Mouse (Mus musculus) MEL-GATA-1-ER (cell line): Measurements from ENCODE around the gene Mptx2.
"Not testable (repeated sequence)": the region's sequence is repeated elsewhere in the genome, so short reads cannot be mapped to it uniquely, and the experiment has no call there.

ENCODE experiments used
- DNase-seq: peaks from one replicate; pipeline ENCODE4 v3.0.0-alpha.2; 2012; ENCODE audit warnings: low read depth; ENCODE audit errors: extremely low read depth

Gene Mptx2

GRCm38 (mm10) chr1:173277677-173278076 lies at the start of gene Mptx2:
Gene Mptx2, minus strand, starts transcription at chr1:173277777.
- no peak for DNase-seq

DNA sequence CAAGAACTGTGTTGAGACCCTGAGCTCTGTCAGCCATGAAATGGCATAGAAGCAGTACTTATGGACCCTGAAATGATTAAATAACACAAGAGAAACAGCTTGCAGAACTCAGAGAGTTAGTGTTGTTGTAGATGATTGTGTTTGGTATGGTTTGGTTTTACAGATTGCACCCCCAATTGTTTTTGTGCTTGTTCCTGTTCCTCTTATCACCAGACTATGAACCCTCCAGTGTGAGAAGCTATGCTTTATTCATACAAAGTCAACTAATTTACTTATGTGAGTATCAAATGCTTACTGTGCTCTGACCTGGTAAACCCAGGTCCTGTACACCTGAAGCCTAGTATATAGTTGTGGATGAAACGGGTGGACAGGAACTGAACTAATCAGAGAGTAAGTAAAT lies 49.0 kb upstream of the Mptx2 start:
- no peak for DNase-seq

DNA sequence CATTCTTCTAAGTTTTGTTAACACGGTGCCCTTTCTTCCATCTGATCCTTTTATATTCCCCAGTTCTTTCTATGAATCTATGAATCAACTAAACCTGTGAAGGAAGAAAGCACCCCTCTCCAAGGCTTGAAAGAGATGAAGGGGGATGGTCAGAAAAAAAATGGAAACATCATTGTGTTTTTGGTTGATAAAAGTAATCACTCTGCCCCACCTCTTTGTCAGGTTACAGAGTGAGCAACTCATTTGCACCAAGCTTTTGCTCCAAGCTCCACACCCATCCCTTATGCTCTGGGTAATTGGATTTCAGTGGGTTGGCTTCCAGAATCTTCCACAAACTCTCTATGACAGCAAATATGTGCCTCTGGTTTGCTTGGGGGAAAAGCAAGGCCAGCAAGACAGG lies 47.8 kb upstream of the Mptx2 start:
- no peak for DNase-seq

GRCm38 (mm10) chr1:173324961-173325360 lies 47.4 kb upstream of the Mptx2 start:
- no peak for DNase-seq

DNA sequence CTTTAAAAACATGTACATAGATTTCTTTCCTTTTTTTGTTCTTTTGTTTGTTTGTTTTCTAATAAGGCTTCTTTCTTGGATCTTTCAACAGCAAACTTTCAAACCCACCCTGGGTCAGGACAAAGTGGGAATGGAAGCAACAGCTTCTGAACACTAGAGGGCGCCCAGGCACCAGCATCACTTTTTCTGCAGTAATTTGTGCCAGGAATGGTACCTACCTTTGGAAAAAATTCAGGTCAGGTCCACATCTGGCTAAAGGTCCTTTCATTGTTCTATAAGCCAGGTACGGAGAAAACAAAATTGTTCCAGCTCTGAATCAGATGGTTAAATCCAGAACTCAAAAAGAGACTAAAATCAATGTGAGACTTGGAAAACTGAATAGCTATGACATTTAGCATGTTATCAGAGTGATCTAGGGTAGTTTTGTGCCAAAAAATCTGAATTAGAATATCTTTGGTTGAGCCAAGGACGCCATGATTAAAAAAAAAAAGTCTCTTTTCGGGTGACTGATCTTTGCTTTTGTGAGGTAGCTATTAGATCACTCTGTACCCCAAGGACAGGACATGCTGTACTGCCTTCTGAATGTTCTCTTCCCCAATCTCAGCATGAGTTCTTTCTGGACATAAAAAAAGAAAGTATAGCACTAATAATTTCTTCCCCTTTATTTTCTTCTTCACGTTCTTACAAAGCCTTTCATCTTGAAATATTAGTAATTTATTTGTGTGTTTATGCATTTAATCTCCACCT lies 46.4 kb upstream of the Mptx2 start:
- DNase-seq, result no peak

GRCm38 (mm10) chr1:173322249-173322627 lies 44.7 kb upstream of the Mptx2 start:
- DNase-seq, result no peak

GRCm38 (mm10) chr1:173321593-173322248 lies 44.1 kb upstream of the Mptx2 start:
- DNase-seq, result no peak

- DNase-seq, result no peak
These were observed 40.4 kb upstream of the Mptx2 start for GRCm38 (mm10) chr1:173317925-173318477.

- DNase-seq, result no peak
These were observed 38.1 kb upstream of the Mptx2 start for GRCm38 (mm10) chr1:173315725-173316124.

GRCm38 (mm10) chr1:173313535-173314050 lies 36.0 kb upstream of the Mptx2 start:
- DNase-seq, result not testable (repeated sequence)

DNA sequence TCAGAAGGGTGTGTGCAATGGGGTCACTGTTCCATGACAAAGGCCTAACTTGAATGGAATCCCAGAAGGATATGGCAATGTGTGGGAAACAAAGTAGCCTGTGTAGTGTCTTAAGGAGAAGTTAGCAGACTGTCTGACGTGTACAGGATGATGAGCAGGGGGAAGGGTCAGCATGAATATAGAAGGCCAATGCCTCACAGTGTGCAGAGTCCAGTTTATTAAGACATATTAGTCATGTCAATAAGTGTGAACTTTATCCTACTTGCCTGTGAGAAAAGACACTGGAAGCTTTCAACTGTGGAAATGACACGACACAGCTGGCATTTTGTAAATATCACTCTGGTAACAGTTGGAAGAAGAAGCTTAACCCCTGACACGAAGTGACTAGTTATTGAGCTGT lies 25.2 kb upstream of the Mptx2 start:
- not testable (repeated sequence) for DNase-seq

DNA sequence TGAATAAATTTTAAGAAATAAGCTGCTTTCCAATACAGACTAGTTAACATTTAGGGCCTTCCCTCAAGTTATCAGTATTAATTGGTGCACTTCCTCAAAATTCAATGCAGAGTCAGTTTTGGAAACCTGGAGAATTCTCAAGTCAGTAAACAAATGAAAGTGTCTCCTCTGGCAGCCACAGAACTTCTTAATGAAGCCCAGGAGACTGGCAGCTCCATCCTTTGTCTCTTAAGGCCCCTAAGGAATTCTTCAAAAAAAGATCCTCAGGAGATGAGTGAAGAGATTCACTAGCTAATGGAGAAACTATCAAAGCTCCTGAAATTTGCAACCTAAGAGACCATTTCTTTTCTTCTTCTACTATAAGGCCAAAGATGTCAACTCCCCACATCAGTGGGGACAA lies 11.9 kb downstream of the Mptx2 start, which contains the start of gene Olfr418:
Gene Olfr418 (plus strand): TSS at position 301 of the 400 bp plus-strand sequence.
- DNase-seq, result no peak

DNA sequence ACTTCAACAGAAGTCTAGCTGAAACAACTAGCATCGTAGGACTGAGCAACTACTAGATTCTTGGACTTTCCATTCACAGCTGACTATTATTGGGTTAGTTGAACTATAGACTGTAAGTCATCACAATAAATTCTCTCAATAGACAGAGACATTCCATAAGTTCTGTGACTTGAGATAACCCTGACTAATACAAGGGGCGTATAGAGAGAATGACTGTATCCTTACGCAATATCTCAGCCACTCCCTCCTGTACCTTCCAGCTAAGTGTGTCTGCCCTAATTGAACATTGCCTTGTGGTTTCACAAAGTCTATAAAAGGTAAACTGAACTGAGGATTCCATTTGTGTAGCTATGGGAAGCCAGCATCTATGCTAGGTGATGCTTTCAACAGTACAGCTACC lies 27.7 kb downstream of the Mptx2 start:
- DNase-seq, result no peak

GRCm38 (mm10) chr1:173237004-173237403 lies 40.6 kb downstream of the Mptx2 start:
- peak; percentile 23 for DNase-seq

DNA sequence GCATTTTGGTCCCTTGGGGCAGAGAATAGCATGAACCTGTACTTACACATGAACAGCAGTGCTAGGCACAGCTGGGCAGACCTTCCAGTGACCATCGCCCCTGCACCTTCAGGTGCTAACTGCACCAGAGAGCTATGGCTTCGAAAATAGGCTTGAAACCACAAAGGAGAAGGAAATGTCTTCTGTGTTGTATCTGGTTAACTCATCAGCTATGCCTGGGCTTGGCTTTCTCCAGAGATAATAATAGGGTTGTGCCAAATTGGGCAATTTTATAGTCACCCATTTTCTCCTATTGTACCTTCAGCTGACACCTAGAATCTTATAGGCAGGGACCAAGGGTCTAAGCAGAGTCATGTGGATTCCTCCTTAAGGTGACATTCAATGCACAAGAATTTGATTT lies 50.5 kb downstream of the Mptx2 start, which contains the start of gene Fcer1a:
Gene Fcer1a (minus strand): TSS at position 134 of the 400 bp plus-strand sequence.
- no peak for DNase-seq
